Comparison of ENCODE assay signal across 12 mouse cellular contexts in genomic region chr8:35883456-35883780, GRCm38 (mm10).
A peak's percentile ranks its signal among the peaks of the same experiment; 100 is the strongest.
DNase-seq lines count a peak whose midpoint lies in the region; ATAC-seq and TF ChIP-seq lines count a peak whose summit lies in the region.
"Had no signal": no experiment of that assay in that cellular context is flagged by ENCODE, and none has a peak within 500 bp of the region (broad histone marks: within the 10 kb centered on the region; RNA-seq: fewer than 3 reads in every experiment).

No protein-coding gene starts in this region.

- H3K36me3 ChIP-seq in embryonic facial prominence, embryonic 14.5 days (ENCODE audit: control insufficient read depth, insufficient read depth, low read length), result no peaks in the 10 kb centered on the region
- H3K36me3 ChIP-seq in embryonic facial prominence, embryonic 10.5 days (replicated peaks), result no peaks in the 10 kb centered on the region
- no peaks in the 10 kb centered on the region for H3K36me3 ChIP-seq in midbrain, embryonic 12.5 days
- H3K36me3 ChIP-seq in neural tube, embryonic 15.5 days, result no peaks in the 10 kb centered on the region

- H3K9ac ChIP-seq in embryonic facial prominence, embryonic 14.5 days (ENCODE audit: low read depth, low read length), result no peak overlapping the region
- no peak overlapping the region for H3K9ac ChIP-seq in midbrain, embryonic 12.5 days (replicated peaks)
- H3K9ac ChIP-seq in neural tube, embryonic 15.5 days (replicated peaks), result no peak overlapping the region

- H3K9me3 ChIP-seq in embryonic facial prominence, embryonic 14.5 days (ENCODE audit: control insufficient read depth, low read length), result peaks cover 6% of the 10 kb centered on the region; the same call in 1 of the 2 replicates
- 0 out of 2 replicates have a peak, but pooled peaks cover 4% of the 10 kb centered on the region for H3K9me3 ChIP-seq in embryonic facial prominence, embryonic 10.5 days
- peaks cover 6% of the 10 kb centered on the region; the same call in 1 of the 2 replicates for H3K9me3 ChIP-seq in midbrain, embryonic 12.5 days
- no peaks in the 10 kb centered on the region for H3K9me3 ChIP-seq in neural tube, embryonic 15.5 days (replicated peaks)

- TF ChIP-seq CTCF in layer of hippocampus, adult 2 months (conservative IDR thresholded peaks at IDR 0.05), result no peak

- DNase-seq in embryonic facial prominence, embryonic 14.5 days (ENCODE audit: low spot score), result no peak
- DNase-seq in embryonic facial prominence, embryonic 10.5 days (ENCODE audit: low spot score), result no peak
- DNase-seq in layer of hippocampus, adult 2 months (ENCODE audit: low spot score in 2 of 2), result no peak
- no peak for DNase-seq in layer of hippocampus, postnatal 14 days (ENCODE audit: low spot score in 2 of 2)
- no peak for DNase-seq in right cerebral cortex, postnatal 36 days (ENCODE audit: low spot score in 2 of 2)
- DNase-seq in ovary, postnatal 14 days (ENCODE audit: low spot score), result no peak
- DNase-seq: cerebellum, adult 9-11 months; lung, postnatal 36 days; thymus, adult 2 months had no signal

- no peak for ATAC-seq in embryonic facial prominence, embryonic 14.5 days (ENCODE audit: low read depth)
- ATAC-seq in midbrain, embryonic 12.5 days (ENCODE audit: low FRiP score, low read depth), result 0 out of 2 replicates have a peak, but pooled peaks have one; percentile 27
- peak; percentile 66; the same call in 1 of the 2 replicates for ATAC-seq in neural tube, embryonic 15.5 days (ENCODE audit: low FRiP score)

- peak overlapping the region; percentile 31; the same call in 1 of the 2 replicates for H3K4me2 ChIP-seq in embryonic facial prominence, embryonic 14.5 days (ENCODE audit: low read depth, low read length)
- H3K4me2 ChIP-seq in midbrain, embryonic 12.5 days (replicated peaks), result peak overlapping the region; percentile 26
- peak overlapping the region; percentile 46 for H3K4me2 ChIP-seq in neural tube, embryonic 15.5 days

- no peak overlapping the region; the same call in 1 of the 2 replicates for H3K27ac ChIP-seq in embryonic facial prominence, embryonic 14.5 days (replicated peaks; ENCODE audit: low read depth, low read length)
- H3K27ac ChIP-seq in embryonic facial prominence, embryonic 10.5 days (replicated peaks), result no peak overlapping the region
- peak overlapping the region; percentile 5; the same call in 1 of the 2 replicates for H3K27ac ChIP-seq in layer of hippocampus, adult 2 months
- H3K27ac ChIP-seq in midbrain, embryonic 12.5 days (replicated peaks), result peak overlapping the region; percentile 54; the same call in 1 of the 2 replicates
- peak overlapping the region; percentile 77 for H3K27ac ChIP-seq in neural tube, embryonic 15.5 days (replicated peaks)

- H3K4me1 ChIP-seq in embryonic facial prominence, embryonic 14.5 days (ENCODE audit: control insufficient read depth, insufficient read depth, low read length), result peaks cover 9% of the 10 kb centered on the region; the same call in 1 of the 2 replicates
- peaks cover 9% of the 10 kb centered on the region for H3K4me1 ChIP-seq in embryonic facial prominence, embryonic 10.5 days
- H3K4me1 ChIP-seq in midbrain, embryonic 12.5 days, result peaks cover 17% of the 10 kb centered on the region
- peaks cover 30% of the 10 kb centered on the region for H3K4me1 ChIP-seq in neural tube, embryonic 15.5 days

- H3K27me3 ChIP-seq in embryonic facial prominence, embryonic 14.5 days (replicated peaks; ENCODE audit: control insufficient read depth, insufficient read depth, low read length), result no peaks in the 10 kb centered on the region
- no peaks in the 10 kb centered on the region for H3K27me3 ChIP-seq in embryonic facial prominence, embryonic 10.5 days (replicated peaks; ENCODE audit: low read depth, poor library complexity, severe bottlenecking)
- no peaks in the 10 kb centered on the region for H3K27me3 ChIP-seq in midbrain, embryonic 12.5 days
- H3K27me3 ChIP-seq in neural tube, embryonic 15.5 days (replicated peaks), result no peaks in the 10 kb centered on the region

- WGBS in embryonic facial prominence, embryonic 14.5 days, result 68% methylated on average over 1 of the region's 1 CpGs
- WGBS in embryonic facial prominence, embryonic 10.5 days, result 64% methylated on average over 1 of the region's 1 CpGs
- 42% methylated on average over 1 of the region's 1 CpGs for WGBS in midbrain, embryonic 12.5 days
- WGBS in neural tube, embryonic 15.5 days, result 11% methylated on average over 1 of the region's 1 CpGs

- no peak overlapping the region for H3K4me3 ChIP-seq in embryonic facial prominence, embryonic 14.5 days (ENCODE audit: low read depth, low read length)
- H3K4me3 ChIP-seq in embryonic facial prominence, embryonic 10.5 days, result no peak overlapping the region
- no peak overlapping the region for H3K4me3 ChIP-seq in layer of hippocampus, adult 2 months
- H3K4me3 ChIP-seq in midbrain, embryonic 12.5 days, result no peak overlapping the region
- H3K4me3 ChIP-seq in neural tube, embryonic 15.5 days (replicated peaks), result no peak overlapping the region
- H3K4me3 ChIP-seq: erythroblast, embryonic 14.5 days had no signal

Comparison
In these comparisons a context has a peak if more than half of its experiments do, and no peak if none do; other contexts are left out.
1. H3K27ac ChIP-seq: peak in layer of hippocampus, adult 2 months (single experiment), midbrain, embryonic 12.5 days (single experiment) and neural tube, embryonic 15.5 days (single experiment); none in embryonic facial prominence, embryonic 14.5 days (single experiment) and embryonic facial prominence, embryonic 10.5 days (single experiment).
2. Peak in every context shown above with its lines, with median percentiles within 50 percentile points of each other: H3K4me2 ChIP-seq.